Mouse (Mus musculus) erythroblast, embryonic 14.5 days (primary cell): ENCODE measurements around the gene Gm37240. TPM values are rescaled to one million over a fixed set of nuclear protein-coding genes. Genes with fewer than 3 reads are reported as not detected.

Experiments used
- H3K27me3 ChIP-seq: 2 replicates; pipeline ENCODE4 v1.6.1; 2012; ENCODE audit warnings: inconsistent platforms; ENCODE audit not compliant: control insufficient read depth
- H3K36me3 ChIP-seq: 2 replicates; pipeline ENCODE4 v1.6.1; 2012; ENCODE audit warnings: mild to moderate bottlenecking, inconsistent platforms; ENCODE audit not compliant: control insufficient read depth
- H3K4me1 ChIP-seq: 2 replicates; pipeline ENCODE4 v1.6.1; 2012; ENCODE audit warnings: inconsistent platforms; ENCODE audit not compliant: control insufficient read depth
- H3K4me3 ChIP-seq: replicated peaks from 2 replicates; pipeline ENCODE3; 2012; ENCODE audit warnings: moderate library complexity, mild to moderate bottlenecking, inconsistent platforms
- H3K9me3 ChIP-seq: 2 replicates; pipeline ENCODE4 v1.6.1; 2012; ENCODE audit warnings: low read length, inconsistent platforms, mixed read lengths; ENCODE audit not compliant: control insufficient read depth
- GATA1 ChIP-seq: IDR thresholded peaks from 2 replicates; pipeline ENCODE4 v1.6.1; 2012; ENCODE audit warnings: low read length, inconsistent platforms, mixed read lengths
- TAL1 ChIP-seq: IDR thresholded peaks from 3 replicates; pipeline ENCODE4 v1.6.1; 2012; ENCODE audit warnings: low read length, inconsistent platforms, mixed read lengths
- polyA plus RNA-seq: library from polyadenylated mRNA; stranded (reverse); fragments of >175 nt; gene quantifications from 2 replicates; pipeline ENCODE4 v1.2.3, GENCODE M21; 2012

Gm37240 gene
- polyA plus RNA-seq, 1 experiment: not detected

DNA sequence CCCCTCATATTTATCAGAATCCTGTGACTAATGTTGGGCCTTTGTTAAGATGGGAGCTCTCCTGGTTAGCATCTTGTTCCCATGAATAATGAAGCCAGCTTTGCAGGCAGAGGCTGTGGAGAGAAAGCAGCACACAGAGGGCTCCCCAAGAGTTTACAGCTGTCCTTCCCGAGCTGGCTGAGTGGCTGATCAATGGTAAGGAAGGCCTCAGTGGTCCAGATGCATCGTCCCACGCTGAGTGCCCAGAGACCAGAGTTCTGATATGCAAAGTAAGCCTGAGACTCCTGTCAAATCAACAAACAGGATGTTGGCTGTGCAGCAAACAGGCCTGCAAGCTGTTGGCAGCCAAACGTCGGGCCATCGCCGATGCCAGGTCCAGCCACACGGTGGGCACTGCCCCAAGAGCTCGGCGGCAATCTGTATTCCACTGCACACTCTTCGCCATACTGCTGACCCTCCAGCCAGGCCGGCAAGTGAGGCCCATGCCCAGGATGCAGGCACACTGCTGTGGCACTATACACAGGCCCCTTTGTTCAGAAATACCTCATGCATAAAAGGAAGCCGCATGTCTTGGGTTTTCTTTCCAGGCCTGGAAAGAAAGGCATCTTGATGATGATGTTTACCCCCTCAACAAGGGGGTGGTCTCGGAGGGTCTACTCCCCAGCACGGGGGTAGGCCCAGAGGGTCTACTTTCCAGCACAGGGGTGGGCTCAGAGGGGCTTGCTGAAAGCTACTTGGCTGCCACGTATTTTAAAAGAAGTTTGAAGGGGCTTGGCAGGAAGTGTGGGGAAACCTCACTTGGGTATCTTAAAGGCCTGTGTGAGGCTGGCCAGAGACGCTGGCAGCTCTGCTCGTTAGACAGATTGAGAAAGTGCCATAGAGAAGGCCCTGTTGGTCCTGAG lies 587.4 kb downstream of the Gm37240 start:
- H3K36me3 ChIP-seq: no peaks in the 10 kb centered on the region
- TF ChIP-seq GATA1: no peak
- no peak for TF ChIP-seq TAL1
- H3K4me1 ChIP-seq: no peaks in the 10 kb centered on the region
- H3K27me3 ChIP-seq: no peaks in the 10 kb centered on the region
- H3K9me3 ChIP-seq: peaks cover 3% of the 10 kb centered on the region; the same call in 1 of the 2 replicates
- no peak overlapping the region for H3K4me3 ChIP-seq

DNA sequence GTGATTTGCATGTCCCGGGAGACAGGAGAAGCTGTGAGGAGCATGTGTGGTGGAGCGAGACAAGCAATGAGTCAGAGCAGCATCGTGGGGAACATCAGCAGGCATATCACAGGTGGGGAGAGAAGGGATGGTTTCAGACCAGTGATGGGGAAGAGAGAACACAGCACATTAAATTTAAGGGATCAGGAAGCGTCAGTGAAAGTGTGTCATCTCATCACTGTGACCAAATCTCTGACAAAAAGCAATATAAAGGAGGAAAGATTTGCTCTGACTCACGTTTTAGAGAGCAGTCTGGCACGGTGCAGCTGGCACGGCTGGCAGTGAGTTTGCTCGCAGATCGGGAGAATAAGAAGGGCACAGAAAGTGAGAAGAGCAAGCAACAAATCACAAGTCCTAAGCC lies 592.1 kb downstream of the Gm37240 start:
- Histone ChIP-seq H3K4me3 (no peak overlapping the region), H3K27me3 (no peaks in the 10 kb centered on the region), H3K9me3 (no peaks in the 10 kb centered on the region), H3K4me1 (no peaks in the 10 kb centered on the region), H3K36me3 (no peaks in the 10 kb centered on the region)
- TF ChIP-seq TAL1: no peak
- TF ChIP-seq GATA1: no peak

DNA sequence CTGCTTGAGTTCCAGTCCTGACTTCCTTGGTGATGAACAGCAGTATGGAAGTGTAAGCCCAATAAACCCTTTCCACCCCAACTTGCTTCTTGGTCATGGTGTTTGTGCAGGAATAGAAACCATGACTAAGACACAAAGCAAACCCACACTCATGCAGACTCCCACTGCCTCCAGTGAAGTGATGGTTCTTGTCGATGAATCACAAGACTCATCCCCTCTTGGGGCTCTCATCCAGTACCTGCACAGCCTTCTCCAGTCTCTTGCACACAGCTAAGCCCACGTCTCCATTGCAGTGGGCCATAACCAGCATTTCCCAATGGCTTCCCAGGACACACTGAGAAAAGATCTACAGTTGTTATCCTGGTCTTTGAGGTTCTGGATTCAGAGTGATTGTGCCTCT lies 599.7 kb downstream of the Gm37240 start:
- no peaks in the 10 kb centered on the region for H3K27me3 ChIP-seq
- no peak overlapping the region for H3K4me3 ChIP-seq
- H3K9me3 ChIP-seq: no peaks in the 10 kb centered on the region
- H3K4me1 ChIP-seq: no peaks in the 10 kb centered on the region
- TF ChIP-seq GATA1: no peak
- no peak for TF ChIP-seq TAL1
- H3K36me3 ChIP-seq: no peaks in the 10 kb centered on the region

DNA sequence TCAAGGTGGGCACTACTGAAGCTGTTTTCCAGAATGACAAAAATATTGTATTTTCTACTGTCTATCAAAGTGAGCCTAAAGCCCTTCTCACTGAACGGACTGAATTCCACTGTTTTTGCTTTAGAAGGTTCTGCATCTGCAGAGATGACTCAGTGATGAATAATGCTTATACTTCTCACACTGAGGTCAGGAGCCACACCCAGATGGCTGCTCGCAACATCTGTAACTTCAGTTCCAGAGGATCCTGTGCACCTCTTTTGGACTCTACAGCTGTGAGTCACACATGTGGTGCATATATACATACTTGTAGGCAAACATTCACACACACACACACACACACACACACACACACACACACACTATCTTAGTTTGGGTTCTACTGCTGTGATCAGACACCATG lies 602.8 kb downstream of the Gm37240 start:
- no peak overlapping the region for H3K4me3 ChIP-seq

DNA sequence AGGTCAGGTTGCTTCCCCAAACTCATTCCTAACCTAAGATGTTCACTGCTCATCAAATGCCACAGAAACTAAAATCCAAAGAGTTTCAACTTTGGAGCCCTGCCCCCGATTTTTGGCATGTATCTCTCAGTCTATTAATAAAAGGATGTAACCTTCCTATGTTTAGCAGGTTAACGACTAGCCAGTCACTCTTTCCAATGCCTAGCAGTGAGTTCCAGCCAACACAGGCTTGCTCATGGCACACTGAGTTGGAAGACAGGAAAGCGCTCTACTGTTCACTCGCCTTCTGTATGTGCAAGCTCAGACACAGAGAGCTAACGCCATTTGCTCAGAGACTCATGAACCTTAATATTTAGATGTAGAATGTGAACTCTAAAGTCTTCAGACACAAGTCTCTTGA lies 604.5 kb downstream of the Gm37240 start:
- Histone ChIP-seq H3K9me3 (peaks cover 3% of the 10 kb centered on the region; the same call in 1 of the 2 replicates), H3K27me3 (no peaks in the 10 kb centered on the region), H3K36me3 (no peaks in the 10 kb centered on the region), H3K4me1 (no peaks in the 10 kb centered on the region), H3K4me3 (no peak overlapping the region)
- TF ChIP-seq TAL1 (no peak), GATA1 (no peak)

More for the DNA sequence above, 602.8 kb downstream of the Gm37240 start:
- TF ChIP-seq GATA1: no peak
- TF ChIP-seq TAL1: no peak
- no peaks in the 10 kb centered on the region for H3K27me3 ChIP-seq
- no peaks in the 10 kb centered on the region for H3K4me1 ChIP-seq
- H3K36me3 ChIP-seq: no peaks in the 10 kb centered on the region
- H3K9me3 ChIP-seq: peaks cover 3% of the 10 kb centered on the region; the same call in 1 of the 2 replicates

DNA sequence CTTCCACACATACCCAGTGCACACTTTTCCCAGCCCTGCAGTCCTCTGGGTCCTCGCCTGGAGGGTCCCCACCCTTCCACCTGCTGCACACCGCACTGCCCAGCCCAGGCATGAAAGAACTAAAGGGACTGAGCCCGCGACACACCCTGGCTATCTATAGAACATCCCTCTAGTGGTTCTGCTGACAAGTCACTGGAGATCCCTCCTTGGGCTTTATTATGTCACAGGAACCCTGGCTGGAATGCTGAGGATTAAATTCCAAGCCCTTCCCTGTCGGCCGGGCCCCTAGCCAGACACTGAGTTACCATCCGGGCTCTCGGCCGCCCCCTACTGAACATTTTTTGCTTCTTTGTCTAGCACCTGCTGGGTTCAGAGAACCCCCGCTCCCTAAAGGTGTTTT lies 612.2 kb downstream of the Gm37240 start:
- Histone ChIP-seq H3K4me3 (no peak overlapping the region), H3K27me3 (no peaks in the 10 kb centered on the region), H3K4me1 (no peaks in the 10 kb centered on the region), H3K36me3 (no peaks in the 10 kb centered on the region), H3K9me3 (no peaks in the 10 kb centered on the region)
- TF ChIP-seq TAL1: no peak
- TF ChIP-seq GATA1: no peak

DNA sequence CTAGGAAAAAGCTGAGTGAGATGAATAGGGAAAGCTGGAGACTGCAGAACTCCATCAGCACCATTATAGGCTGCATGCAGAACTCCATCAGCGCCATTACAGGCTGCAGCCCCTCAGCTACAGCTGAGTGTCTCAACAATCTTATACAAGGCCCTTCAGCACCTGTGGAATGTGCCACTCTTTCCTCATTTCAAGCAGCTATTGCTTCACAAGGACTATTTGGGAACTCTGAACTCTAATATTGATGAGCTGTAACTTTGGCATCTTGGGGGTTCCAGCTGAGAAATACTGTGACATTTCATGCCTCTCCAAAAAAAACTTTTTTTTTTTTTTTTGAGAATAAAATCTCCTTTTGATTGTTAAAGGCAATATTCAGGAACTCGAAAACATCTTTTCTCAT lies 615.8 kb downstream of the Gm37240 start:
- Histone ChIP-seq H3K4me1 (no peaks in the 10 kb centered on the region), H3K9me3 (no peaks in the 10 kb centered on the region), H3K36me3 (no peaks in the 10 kb centered on the region), H3K4me3 (no peak overlapping the region), H3K27me3 (no peaks in the 10 kb centered on the region)
- TF ChIP-seq TAL1 (no peak), GATA1 (no peak)

DNA sequence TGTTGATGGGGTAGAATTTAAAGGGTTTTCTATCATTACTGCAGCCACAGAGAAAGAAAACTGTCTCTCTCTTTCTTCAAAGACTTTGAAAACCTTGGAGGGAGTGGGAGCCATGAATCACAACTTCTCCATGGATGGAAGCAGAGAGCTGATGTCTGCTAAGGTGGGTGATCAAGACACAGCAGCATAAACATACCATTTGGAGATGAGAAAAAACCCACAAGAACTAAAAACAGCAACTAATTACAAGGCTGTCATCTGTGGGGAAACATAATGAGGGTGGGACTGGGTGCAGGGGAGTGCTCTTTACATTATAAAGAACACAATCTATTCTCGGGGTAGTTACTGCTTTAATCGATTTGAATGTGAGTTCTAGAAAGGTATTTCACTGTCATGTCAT lies 622.4 kb downstream of the Gm37240 start:
- Histone ChIP-seq H3K4me3 (no peak overlapping the region), H3K36me3 (no peaks in the 10 kb centered on the region), H3K4me1 (no peaks in the 10 kb centered on the region), H3K27me3 (no peaks in the 10 kb centered on the region), H3K9me3 (no peaks in the 10 kb centered on the region)
- TF ChIP-seq TAL1: no peak
- no peak for TF ChIP-seq GATA1

DNA sequence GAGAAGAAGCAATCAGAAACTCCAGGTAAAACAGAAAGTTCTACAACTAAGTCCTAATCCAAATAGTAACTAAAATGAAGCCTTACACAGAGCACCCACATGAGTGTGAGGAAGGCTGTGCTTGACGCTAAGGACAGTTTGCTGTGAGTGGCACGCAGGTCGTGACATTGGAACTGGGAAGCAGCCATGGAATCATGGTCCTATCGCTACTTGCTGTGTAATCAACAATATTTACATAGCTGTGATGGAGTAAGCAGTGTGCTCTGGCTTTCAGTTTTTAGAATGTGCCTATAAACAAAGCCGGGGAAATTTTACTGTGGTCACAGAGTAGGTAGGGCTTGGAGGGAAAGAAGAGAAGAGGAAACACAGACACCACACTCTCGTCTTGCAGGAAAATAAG lies 622.8 kb downstream of the Gm37240 start:
- H3K27me3 ChIP-seq: no peaks in the 10 kb centered on the region
- no peaks in the 10 kb centered on the region for H3K9me3 ChIP-seq
- H3K4me3 ChIP-seq: no peak overlapping the region
- TF ChIP-seq TAL1: no peak
- TF ChIP-seq GATA1: no peak
- H3K36me3 ChIP-seq: no peaks in the 10 kb centered on the region
- no peaks in the 10 kb centered on the region for H3K4me1 ChIP-seq

DNA sequence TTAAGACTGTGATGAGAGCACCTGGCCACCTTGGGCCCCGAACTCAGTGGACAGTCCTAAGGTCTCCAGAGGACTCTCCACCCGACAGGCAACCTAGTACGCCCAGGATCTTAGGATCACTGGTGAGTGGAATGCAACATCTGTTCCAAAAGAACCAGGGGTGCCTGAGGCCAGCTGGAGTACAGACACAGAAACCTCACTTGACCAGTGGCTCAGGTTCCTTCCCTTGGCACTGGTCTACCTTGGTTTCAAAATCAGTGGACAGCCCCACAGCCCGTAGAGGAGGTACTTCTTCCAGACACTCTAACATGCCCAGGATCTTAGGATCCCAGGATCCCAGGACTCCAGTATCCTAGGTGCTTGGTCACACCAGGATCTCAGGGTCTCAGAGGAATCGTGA lies 632.8 kb downstream of the Gm37240 start:
- H3K36me3 ChIP-seq: no peaks in the 10 kb centered on the region
- no peak overlapping the region for H3K4me3 ChIP-seq
- no peaks in the 10 kb centered on the region for H3K9me3 ChIP-seq
- no peaks in the 10 kb centered on the region for H3K27me3 ChIP-seq
- TF ChIP-seq GATA1 (no peak), TAL1 (no peak)
- H3K4me1 ChIP-seq: no peaks in the 10 kb centered on the region
